Mouse (Mus musculus): ENCODE measurements at regions not wholly inside any gene's neighbourhood (a gene's known extent, or its start where the extent isn't known, plus 50 kb on each side); places are given as distances from the start of the nearest gene placed in this dataset.

- DNase-seq (ENCODE audit: low spot score) = no peak
These were observed 397.4 kb upstream of the Zdhhc25 start for GRCm38 (mm10) chr15:88202736-88203135.

DNA sequence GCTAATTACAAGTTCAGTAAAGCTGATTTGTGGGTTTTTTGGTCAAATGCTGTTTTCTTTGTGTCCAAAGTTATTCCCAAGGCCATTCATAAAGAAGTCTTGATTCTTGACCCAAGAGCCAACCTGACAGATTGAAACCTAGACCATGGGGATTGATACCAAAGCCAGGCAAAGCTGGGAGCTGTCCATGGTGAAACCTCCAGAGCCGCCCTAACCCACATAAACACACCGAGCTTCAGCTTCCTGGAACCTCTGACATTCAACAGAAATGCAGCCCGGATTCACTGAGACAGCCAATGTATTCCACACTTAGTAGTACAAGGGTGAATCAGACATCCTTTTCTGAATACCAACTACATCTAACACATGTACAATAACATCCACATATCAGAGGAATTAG lies 386.7 kb upstream of the Zdhhc25 start:
- no peak for DNase-seq (ENCODE audit: low spot score)

DNA sequence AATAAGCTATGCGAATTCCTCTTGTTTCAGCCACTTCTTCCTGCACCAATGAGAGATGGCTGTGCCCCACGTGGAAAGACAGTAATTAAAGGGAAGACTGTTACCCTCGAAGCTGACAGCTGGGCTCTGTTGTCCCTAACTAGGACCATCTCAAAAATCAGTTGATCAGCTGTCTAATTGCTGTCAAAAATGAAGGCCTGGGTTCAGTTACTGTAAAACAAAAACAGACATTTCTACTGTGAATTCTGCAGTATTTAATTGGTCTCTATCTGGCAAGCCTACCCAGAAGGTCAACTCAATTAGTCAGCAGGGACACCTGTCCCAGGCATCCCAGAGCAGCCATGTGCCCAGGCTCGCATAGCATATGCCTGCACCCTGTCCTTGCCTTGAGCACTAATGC lies 385.8 kb upstream of the Zdhhc25 start:
- no peak for DNase-seq (ENCODE audit: low spot score)

GRCm38 (mm10) chr15:88229456-88229855 lies 370.6 kb upstream of the Zdhhc25 start:
- no peak for DNase-seq (ENCODE audit: low spot score)

- DNase-seq (ENCODE audit: low spot score) = no peak
These were observed 355.5 kb upstream of the Zdhhc25 start for GRCm38 (mm10) chr15:88244606-88245005.

DNA sequence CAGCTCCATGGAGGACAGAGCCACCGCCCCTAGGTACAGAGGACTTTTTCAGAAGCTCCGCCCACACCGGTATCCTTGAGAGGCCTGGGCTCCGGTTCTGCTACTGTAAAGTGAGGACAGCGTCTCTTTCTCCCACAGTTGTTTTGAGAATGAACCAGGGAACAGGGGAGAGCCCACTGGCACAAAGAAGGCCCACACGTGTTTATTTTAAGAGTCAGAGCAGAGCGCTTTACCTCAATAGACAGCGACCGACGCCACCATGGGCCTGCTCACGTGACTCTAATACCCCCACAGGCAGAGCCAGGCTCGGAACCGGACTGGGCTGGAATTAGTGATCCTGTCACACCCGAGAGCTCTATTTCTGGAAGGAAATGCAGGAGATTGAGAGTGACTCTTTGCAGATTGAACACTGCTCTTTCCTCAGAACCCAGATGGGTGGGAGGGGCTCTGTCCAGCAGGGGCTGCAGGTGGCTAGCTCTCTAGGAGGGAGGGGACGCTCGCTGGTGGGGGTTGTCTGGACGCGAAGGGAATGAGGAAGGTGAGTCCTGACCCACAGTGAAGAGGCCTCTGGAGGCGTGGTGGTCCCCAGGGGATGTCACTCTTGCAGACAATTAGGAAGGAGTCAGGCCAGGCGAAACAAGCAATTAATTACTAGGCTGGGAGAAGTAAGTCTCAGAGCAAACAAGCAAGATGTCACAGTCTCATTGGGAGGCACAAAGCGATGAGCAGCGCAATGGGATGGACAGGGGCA lies 354.4 kb upstream of the Zdhhc25 start:
- no peak for DNase-seq (ENCODE audit: low spot score)

DNA sequence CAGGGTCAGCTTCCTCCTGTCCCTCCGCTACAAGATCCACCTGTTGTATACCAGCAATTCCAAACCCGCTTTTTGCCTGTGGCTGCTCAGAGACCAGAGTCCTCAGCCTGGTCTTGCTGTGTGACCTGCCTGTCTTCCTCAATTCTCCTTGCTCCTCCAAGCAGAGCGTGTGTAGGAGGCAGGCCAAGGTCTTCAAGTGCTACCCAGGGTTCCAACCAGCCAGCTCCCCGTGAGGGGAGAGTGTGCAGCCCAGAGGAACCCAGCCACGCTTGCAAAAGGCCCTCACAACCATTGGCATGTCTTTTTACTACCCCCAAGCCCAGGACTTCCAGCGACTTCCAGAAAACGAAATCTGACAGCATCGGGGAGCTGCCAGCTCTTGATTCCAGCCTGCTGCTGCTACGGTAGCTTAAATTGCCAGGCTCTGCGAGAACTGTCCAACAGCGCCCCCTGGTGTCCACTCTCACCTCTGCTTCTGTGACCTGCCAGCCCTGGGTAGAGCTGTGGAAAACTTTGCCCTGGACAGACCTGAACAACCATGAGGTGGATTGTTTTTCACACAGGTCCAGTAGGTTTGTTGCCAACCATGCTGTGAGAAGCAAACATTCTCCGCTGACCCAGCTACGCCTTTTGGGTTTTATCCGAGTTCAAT lies 352.0 kb upstream of the Zdhhc25 start:
- peak; percentile 57 for DNase-seq (ENCODE audit: low spot score)

DNA sequence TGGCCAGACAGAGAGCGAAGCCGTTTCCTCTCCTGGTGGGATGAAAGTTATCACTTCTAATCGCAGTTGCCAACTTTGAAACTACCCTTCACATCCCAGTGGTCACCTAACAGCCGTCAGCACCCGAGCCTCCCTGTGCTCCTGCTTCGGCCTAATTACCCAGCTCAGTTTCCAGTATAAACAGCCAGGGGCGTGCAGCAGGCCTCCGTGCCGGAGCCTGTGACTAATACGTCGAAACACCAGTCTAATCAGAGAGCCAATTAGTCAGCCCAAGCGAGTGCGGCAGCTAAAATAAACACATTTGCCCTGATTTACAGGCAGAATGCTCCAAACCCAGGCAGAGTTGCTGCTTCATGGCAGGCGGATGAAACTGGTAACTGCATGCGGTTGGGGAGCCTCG lies 312.1 kb upstream of the Zdhhc25 start:
- DNase-seq (ENCODE audit: low spot score) = no peak

DNA sequence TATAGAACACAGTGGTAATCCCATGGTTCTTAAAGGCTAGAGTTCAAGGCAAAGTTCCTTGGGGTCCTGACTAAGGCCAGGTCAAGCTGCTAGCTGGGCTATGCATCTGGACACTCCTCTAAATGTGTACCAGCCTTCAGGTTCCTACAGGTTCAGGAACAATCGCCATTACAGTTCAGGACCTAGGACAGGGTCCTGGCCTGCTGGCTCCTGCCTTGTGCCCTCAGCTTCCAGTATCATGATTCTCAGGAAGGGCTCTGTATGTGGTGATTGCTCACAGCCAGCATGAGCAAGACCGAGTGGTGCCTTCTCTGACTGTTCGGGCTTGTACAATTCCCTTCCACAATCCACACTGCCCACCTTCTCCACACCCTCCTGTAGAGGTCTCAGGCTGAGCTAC lies 311.4 kb upstream of the Zdhhc25 start:
- no peak for DNase-seq (ENCODE audit: low spot score)

- DNase-seq (ENCODE audit: low spot score) = no peak
These were observed 309.2 kb upstream of the Zdhhc25 start for GRCm38 (mm10) chr15:88290740-88291363.

DNA sequence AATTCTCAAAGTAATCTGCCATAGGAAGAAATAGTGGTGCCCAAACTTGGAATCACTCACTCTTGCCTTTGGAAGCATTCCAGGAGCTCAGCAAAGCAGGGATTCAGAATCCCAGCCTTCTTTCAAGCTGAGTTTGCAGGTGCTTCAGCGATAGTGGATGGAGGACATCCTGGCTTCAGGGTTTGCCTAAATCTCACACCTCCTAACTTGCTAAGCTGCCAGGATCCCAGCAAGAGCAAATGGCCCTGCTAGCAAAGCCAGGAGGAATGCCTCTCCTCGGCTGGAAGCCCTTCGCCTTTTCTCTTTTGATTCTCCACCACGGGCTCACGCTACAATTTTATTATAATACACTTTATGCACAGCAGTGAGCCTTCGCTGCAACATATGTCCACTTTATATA lies 301.0 kb upstream of the Zdhhc25 start:
- DNase-seq (ENCODE audit: low spot score) = no peak

GRCm38 (mm10) chr15:88311158-88311557 lies 288.9 kb upstream of the Zdhhc25 start:
- no peak for DNase-seq (ENCODE audit: low spot score)

- DNase-seq (ENCODE audit: low spot score) = no peak
These were observed 285.2 kb upstream of the Zdhhc25 start for GRCm38 (mm10) chr15:88314810-88315459.

DNA sequence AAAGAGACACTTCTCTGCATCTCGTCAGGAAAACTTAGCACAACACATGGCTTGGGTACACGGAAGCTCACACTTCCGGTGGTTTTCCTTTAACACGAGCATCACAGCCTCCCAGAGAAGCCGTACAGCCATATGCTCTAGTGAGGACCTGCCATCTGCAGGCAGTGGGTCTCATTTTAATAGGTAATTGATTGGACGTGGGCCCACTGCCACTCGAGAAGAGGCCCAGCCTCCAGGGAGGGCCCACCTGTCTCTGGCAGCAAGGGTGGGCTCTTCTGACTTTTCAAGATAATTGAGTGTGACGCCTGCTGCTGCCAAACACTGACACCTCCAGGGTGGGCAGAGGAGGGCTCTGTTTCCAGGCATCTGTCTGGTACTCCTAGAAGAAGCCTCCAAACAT lies 282.1 kb upstream of the Zdhhc25 start:
- DNase-seq (ENCODE audit: low spot score) = no peak

GRCm38 (mm10) chr15:88319527-88319926 lies 280.6 kb upstream of the Zdhhc25 start:
- DNase-seq (ENCODE audit: low spot score) = no peak

DNA sequence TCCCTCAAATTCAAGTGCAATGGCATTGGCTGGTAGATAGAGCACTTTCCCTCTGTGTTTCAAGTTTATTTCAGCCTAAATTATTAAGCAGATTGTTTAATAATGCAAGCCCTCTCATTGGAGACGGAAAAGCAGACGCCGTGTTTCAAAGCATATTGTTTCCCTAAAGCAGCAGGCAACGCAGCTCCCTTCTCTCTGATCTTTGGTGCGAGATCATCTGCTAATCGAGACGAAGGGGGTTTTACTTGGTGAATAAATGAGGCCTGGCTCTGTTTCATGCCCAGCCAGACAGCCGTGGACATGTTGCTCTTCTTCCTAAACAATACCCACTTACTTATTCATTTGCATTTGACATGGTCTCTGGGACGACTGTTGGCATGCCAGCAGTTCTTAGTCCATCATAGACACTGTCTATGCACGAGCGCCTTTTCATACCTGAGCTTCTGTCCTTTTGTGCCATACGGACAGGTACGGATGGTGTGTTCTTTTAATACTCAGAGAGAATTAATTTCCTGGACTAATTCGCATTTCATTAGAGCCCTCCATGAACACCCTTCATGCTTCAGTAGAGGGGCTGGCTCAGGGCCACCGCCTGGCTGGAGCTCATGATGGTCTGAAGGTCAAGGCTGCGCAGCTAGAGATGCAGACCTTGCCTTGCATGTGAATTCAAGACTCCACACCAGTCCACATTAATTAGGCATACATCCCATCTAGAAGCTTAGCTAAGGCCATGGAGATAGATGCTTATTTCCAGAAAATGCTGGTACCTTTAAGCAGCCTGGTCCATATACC lies 276.3 kb upstream of the Zdhhc25 start:
- no peak for DNase-seq (ENCODE audit: low spot score)

DNA sequence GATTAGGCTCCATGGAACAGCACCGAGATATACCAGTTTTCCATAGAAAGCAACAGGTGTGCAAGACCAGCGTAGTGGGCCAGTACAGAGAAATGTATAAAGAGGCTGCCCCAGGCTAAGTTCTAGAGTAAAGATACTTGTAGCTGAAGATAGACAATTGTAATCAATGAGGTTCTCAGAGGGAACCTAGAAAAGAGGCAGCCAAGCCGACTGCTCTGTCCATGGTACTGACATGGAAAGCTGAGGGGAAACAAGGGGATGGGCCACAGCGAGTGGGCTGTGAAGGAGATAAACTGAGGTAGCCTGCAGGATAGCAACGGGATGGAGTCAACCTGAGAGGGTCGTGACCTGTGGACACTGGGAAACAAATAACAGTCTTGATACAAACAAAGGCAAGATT lies 275.0 kb upstream of the Zdhhc25 start:
- DNase-seq (ENCODE audit: low spot score) = no peak

DNA sequence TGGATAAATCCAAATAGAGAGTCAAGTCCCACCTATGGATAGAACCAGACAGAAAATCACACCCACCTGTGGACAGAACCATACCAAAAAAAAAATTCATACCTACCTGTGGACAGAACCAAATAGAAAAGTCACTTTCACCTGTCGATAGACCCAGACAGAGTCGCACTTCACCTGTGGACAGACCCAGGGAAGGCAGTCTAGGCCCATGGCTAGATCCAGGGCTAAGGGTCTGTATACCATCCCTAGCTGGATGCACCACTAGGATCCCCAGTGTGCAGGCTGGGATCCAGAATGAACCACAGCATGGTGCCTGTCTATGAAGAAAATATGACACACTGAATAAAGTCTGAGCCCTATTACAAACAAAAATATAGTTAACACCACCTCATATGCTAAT lies 246.9 kb upstream of the Zdhhc25 start:
- no peak for DNase-seq (ENCODE audit: low spot score)

GRCm38 (mm10) chr15:88360375-88361035 lies 239.6 kb upstream of the Zdhhc25 start:
- DNase-seq (ENCODE audit: low spot score) = no peak

- DNase-seq (ENCODE audit: low spot score) = no peak
These were observed 238.8 kb upstream of the Zdhhc25 start for GRCm38 (mm10) chr15:88361351-88361750.

DNA sequence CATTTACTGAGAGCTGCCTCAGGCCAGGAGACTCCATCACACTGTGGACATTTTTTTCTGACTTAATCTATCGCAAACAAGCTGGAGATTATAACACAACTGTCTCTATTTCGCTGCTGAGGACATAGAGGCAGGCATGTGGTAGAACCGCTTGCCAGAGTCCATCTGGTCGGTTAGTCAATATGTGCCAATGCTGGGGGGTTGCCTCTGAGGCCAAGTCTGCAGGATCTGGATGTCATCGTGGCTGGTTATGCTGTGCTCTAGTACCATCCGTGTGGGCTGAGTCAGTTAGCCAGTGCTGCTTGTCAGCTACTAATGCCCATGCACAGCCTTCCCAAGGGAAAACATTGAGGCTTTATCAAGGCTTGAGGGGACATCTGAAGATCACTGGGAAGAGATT lies 237.1 kb upstream of the Zdhhc25 start:
- DNase-seq (ENCODE audit: low spot score) = no peak

GRCm38 (mm10) chr15:88370366-88370765 lies 229.7 kb upstream of the Zdhhc25 start:
- no peak for DNase-seq (ENCODE audit: low spot score)

Data from urinary bladder, postnatal 10 days (tissue).